Mouse (Mus musculus): ENCODE results near the gene Lhfpl2. TPM values are rescaled to one million over a fixed set of nuclear protein-coding genes. Genes with fewer than 3 reads are reported as not detected.

Gene Lhfpl2
- polyA plus RNA-seq, 1 experiment from 2014 or later, result 22.3 TPM

DNA sequence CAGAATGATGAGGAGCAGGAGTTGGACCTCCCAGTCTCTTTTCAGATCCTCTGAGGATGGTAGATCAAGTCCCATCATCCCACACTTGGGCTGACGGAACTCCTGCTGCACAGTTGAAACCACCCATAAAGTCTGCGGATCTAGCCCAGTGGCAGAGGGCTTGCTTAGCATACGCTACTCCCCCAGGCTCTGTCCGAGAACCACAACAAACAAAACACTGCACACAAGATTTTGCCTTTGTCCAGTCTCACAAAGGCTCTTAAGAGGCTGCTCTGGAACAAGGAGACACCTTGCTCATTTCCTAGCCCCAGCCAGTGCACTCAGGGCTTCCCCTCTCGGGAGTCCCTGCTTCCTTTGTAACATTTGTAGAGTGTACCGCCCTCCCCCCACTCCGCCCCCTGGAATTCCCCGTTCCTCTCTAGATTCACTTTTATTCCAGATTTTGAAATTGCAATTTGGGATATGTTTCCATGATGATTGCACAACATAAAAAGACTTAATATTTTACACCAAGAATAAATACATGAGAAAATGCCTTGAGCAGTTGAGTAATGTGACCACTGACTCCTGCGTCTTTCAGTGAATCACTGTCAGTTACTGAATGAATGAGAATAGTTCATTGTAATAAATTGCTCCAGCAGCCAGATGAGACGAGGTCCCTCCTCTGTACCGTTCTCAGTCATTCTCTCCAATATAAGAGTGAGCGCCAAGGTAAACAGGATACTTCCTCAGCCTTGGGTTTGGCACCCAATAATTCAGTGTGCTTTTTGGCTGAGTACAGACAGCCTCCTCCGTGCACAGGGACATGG is 74.8 kb downstream of the Lhfpl2 start:
- no peak for ATAC-seq (ENCODE audit: low FRiP score, low read depth)
- Histone ChIP-seq H3K9me3 (no peaks in the 10 kb centered on the region), H3K4me3 (no peak overlapping the region), H3K9ac (replicated peaks) (no peak overlapping the region), H3K4me2 (replicated peaks) (no peak overlapping the region), H3K27ac (replicated peaks) (no peak overlapping the region), H3K36me3 (no peaks in the 10 kb centered on the region), H3K27me3 (no peaks in the 10 kb centered on the region), H3K4me1 (0 out of 2 replicates have a peak, but pooled peaks cover 11% of the 10 kb centered on the region)
- 70% methylated on average over 13 of the region's 13 CpGs for WGBS

DNA sequence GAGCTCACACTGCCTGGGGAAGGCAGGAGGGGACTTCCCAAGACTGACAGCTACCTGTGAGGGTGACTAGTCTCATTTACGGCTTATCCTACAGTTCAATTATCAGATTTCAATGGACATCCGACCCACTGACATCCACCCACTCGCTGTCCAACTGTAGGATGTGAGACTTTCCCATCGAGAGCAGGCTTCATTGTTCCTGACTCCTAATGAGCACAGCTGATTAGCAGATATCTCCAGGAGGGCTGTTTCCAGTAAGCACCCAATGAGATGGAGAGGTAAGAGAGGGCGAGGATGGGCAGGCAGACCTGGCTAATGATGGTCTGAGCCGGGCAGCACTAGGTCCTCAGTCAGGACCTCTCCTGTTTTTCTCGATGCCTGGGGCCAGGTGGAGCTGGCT is 77.0 kb downstream of the Lhfpl2 start:
- ATAC-seq (ENCODE audit: low FRiP score, low read depth), result no peak
- H3K4me2 ChIP-seq (replicated peaks), result no peak overlapping the region
- H3K27ac ChIP-seq (replicated peaks), result no peak overlapping the region
- no peaks in the 10 kb centered on the region for H3K27me3 ChIP-seq
- H3K9me3 ChIP-seq, result no peaks in the 10 kb centered on the region
- H3K9ac ChIP-seq (replicated peaks), result no peak overlapping the region
- H3K4me3 ChIP-seq, result no peak overlapping the region
- H3K36me3 ChIP-seq, result no peaks in the 10 kb centered on the region
- WGBS, result 73% methylated on average over 7 of the region's 7 CpGs
- H3K4me1 ChIP-seq, result 0 out of 2 replicates have a peak, but pooled peaks cover 11% of the 10 kb centered on the region

DNA sequence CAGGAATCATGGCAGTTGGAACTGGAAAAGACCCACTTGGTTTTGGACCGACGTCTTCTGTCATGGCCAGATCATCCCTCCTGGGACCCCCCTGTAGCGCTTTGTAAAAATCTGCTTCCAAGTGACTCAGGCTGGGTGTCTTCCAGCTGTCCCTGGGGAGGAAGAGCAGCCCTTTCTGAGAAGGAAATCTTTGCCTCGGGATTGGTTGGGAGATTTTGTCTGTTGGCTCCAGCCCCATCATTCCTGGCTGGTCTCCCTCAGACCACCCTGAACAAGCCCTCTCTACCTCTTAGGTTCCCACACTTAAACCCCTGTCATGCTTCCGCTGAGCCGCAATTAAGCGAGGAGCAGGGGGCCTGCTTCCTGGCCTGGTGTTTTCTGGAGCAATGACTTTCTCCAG is 77.6 kb downstream of the Lhfpl2 start:
- Histone ChIP-seq H3K9ac (replicated peaks) (no peak overlapping the region), H3K4me1 (0 out of 2 replicates have a peak, but pooled peaks cover 12% of the 10 kb centered on the region), H3K9me3 (no peaks in the 10 kb centered on the region), H3K27ac (replicated peaks) (no peak overlapping the region), H3K27me3 (no peaks in the 10 kb centered on the region), H3K4me3 (no peak overlapping the region), H3K36me3 (no peaks in the 10 kb centered on the region), H3K4me2 (replicated peaks) (no peak overlapping the region)
- no peak for ATAC-seq (ENCODE audit: low FRiP score, low read depth)
- WGBS, result 71% methylated on average over 7 of the region's 7 CpGs

DNA sequence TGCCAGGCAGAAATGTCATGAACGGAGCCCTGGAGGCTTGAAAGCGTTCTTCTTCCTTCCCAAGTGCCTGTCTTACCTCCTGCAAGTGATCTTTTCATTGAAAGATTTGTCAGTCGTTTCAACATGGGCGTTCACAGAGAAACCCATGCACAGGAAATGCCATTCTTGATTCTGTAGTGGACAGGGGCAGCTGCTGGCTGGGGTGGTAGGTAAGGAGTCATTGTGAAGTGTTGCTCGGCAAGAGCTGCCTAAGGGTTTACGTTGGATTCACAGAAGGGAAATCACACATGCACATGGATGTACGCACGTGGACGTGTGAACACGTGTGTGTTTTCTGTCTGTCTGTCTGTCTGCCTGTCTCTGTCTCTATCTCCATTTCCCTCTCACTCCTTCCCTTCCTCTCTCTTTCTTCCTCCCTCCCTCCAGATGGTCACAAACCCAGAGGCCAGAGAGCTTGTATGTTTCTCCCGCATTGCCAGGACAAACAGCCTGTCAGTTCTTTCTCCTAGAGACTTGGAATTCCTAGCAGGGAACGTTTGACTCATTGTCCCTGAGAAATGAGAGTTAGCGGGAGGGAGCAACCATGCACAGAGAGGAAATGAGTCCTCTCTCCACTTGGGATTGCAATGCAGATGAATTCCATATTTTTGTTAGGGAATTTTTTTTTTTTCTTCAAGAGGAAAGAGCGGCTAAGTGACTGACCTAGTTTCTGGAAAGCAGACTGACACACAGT is 82.3 kb downstream of the Lhfpl2 start:
- Histone ChIP-seq H3K9ac (replicated peaks) (no peak overlapping the region), H3K27ac (replicated peaks) (no peak overlapping the region), H3K27me3 (0 out of 2 replicates have a peak, but pooled peaks cover 9% of the 10 kb centered on the region), H3K4me2 (replicated peaks) (no peak overlapping the region), H3K36me3 (no peaks in the 10 kb centered on the region), H3K4me3 (no peak overlapping the region), H3K4me1 (peaks cover 17% of the 10 kb centered on the region), H3K9me3 (no peaks in the 10 kb centered on the region)
- WGBS, result 70% methylated on average over 14 of the region's 14 CpGs
- no peak for ATAC-seq (ENCODE audit: low FRiP score, low read depth)

DNA sequence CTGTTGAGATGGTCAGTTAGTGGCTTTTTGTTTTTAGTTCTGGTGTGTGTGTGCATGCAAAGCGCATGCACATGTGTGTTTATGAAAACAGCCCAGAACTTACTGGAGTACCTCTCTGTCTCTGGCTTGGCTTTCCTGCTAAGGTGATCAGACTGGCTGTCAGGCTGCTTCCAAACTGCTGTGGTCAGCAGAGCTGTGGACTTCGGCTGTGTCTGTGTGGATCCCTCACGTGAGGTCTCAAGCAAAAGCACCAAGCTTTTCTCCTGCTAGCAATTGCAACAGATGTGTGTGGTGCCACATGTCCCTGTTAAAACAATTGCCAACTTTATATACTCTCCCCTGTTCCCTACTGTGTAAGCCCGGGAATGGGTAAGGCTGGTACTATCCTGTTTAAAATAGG is 82.8 kb downstream of the Lhfpl2 start:
- Histone ChIP-seq H3K36me3 (no peaks in the 10 kb centered on the region), H3K9me3 (no peaks in the 10 kb centered on the region), H3K4me1 (peaks cover 17% of the 10 kb centered on the region), H3K4me3 (no peak overlapping the region), H3K27me3 (0 out of 2 replicates have a peak, but pooled peaks cover 9% of the 10 kb centered on the region), H3K9ac (replicated peaks) (no peak overlapping the region), H3K4me2 (replicated peaks) (no peak overlapping the region), H3K27ac (replicated peaks) (no peak overlapping the region)
- no peak for ATAC-seq (ENCODE audit: low FRiP score, low read depth)
- 84% methylated on average over 4 of the region's 4 CpGs for WGBS

DNA sequence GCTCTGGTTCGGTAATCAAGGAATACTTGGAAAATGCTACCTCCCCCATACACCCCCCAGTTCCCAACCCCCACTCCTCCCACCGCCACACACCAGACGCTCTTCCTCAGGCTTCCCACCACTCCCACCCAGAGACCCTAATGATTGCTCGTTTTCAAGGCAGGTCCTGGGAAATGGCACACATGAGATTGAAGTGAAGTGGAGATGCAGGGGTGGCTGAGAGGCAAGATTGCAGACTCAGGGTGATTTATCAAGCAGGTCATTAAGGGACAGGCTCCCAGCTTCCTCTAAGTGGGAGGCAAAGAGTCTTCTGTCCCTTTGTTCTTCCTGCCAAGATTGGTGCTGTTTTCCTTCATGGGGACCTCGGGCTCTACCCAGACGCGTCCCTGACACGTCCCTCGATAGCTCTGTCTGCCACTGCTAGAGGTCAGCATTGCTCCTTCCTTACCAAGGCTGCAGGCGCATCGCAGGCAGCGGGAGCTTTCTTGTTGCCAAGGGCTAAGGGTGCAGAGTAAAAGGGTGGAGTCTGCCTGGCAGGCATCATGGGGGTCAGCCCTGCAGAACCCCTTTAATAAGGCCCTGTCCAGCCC is 85.6 kb downstream of the Lhfpl2 start:
- H3K36me3 ChIP-seq, result no peaks in the 10 kb centered on the region
- no peak overlapping the region for H3K4me3 ChIP-seq
- H3K4me2 ChIP-seq (replicated peaks), result no peak overlapping the region
- WGBS, result 21% methylated on average over 12 of the region's 12 CpGs
- H3K27me3 ChIP-seq, result 0 out of 2 replicates have a peak, but pooled peaks cover 9% of the 10 kb centered on the region
- no peaks in the 10 kb centered on the region for H3K9me3 ChIP-seq
- no peak overlapping the region for H3K9ac ChIP-seq (replicated peaks)
- H3K4me1 ChIP-seq, result peaks cover 15% of the 10 kb centered on the region
- ATAC-seq (ENCODE audit: low FRiP score, low read depth), result peak; percentile 57
- H3K27ac ChIP-seq (replicated peaks), result no peak overlapping the region

DNA sequence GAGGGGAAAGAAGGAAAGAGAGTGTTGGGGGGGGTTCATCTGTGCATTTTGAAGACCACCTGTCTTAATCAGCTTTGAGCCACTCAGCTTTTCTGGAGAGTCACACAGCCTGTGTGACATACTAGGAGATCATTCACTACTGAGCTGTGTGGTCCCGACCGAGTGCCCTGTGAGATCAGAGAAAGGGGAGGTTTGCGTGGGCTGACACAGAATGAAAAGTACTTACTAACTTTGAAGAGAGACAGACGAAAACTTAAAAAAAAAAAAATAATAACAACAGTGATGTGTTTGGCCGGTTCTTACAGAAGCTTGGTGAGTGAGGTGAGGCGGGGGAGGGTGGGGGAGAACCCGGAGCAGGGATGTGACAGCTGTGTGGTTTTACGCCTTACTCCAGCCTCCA is 86.9 kb downstream of the Lhfpl2 start:
- Histone ChIP-seq H3K4me1 (peaks cover 15% of the 10 kb centered on the region), H3K27ac (replicated peaks) (no peak overlapping the region), H3K9me3 (no peaks in the 10 kb centered on the region), H3K9ac (replicated peaks) (no peak overlapping the region), H3K4me3 (no peak overlapping the region), H3K36me3 (no peaks in the 10 kb centered on the region), H3K4me2 (replicated peaks) (no peak overlapping the region), H3K27me3 (0 out of 2 replicates have a peak, but pooled peaks cover 9% of the 10 kb centered on the region)
- 76% methylated on average over 8 of the region's 8 CpGs for WGBS
- no peak for ATAC-seq (ENCODE audit: low FRiP score, low read depth)

DNA sequence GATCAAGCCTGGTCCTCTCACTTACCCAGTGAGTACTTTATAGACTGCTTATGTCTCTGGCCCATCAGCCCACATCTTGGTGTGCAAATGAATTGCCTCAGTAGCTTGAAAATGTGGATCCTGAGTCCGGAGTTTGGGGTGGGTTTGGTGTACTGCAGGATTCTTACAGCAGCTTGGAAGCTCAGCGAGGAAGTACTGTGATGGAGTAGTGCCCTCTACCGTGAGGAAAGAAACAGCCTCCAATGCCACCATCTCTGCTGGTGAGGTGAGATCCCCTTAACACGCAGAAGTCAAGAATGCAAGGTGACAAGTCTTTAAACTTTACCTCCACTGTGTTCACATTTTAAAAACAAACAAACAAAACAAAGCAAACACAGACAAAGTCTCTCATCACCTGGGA is 89.7 kb downstream of the Lhfpl2 start:
- Histone ChIP-seq H3K27ac (replicated peaks) (no peak overlapping the region), H3K4me2 (replicated peaks) (no peak overlapping the region), H3K4me1 (peaks cover 18% of the 10 kb centered on the region), H3K4me3 (no peak overlapping the region), H3K9me3 (no peaks in the 10 kb centered on the region), H3K27me3 (0 out of 2 replicates have a peak, but pooled peaks cover 9% of the 10 kb centered on the region), H3K9ac (replicated peaks) (no peak overlapping the region), H3K36me3 (no peaks in the 10 kb centered on the region)
- ATAC-seq (ENCODE audit: low FRiP score, low read depth), result no peak
- WGBS, result 56% methylated on average over 4 of the region's 4 CpGs

DNA sequence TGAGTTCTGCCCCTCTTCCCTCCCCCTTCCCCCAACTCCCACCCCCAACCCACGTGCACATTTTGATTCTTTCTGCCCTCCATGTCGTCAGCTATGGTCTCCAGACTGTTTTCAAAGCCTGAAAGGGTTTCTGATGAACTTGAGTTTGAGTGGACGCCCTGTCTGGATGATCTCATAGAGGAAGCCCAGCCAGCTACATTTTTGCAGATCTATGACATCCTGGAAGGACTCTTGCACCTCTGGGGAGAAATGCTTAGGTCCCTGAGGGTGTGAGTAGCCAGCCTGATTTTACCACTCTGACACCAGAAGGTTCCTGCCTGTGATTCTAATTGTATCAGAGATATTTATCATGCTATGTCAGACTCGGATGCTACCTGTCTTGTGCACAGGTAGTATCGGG is 91.4 kb downstream of the Lhfpl2 start:
- no peak overlapping the region for H3K4me3 ChIP-seq
- 0 out of 2 replicates have a peak, but pooled peaks cover under 1% of the 10 kb centered on the region for H3K27me3 ChIP-seq
- H3K9me3 ChIP-seq, result no peaks in the 10 kb centered on the region
- no peak overlapping the region for H3K9ac ChIP-seq (replicated peaks)
- peaks cover 9% of the 10 kb centered on the region; the same call in 1 of the 2 replicates for H3K4me1 ChIP-seq
- no peak overlapping the region for H3K27ac ChIP-seq (replicated peaks)
- 82% methylated on average over 5 of the region's 5 CpGs for WGBS
- no peaks in the 10 kb centered on the region for H3K36me3 ChIP-seq
- H3K4me2 ChIP-seq (replicated peaks), result no peak overlapping the region
- no peak for ATAC-seq (ENCODE audit: low FRiP score, low read depth)

DNA sequence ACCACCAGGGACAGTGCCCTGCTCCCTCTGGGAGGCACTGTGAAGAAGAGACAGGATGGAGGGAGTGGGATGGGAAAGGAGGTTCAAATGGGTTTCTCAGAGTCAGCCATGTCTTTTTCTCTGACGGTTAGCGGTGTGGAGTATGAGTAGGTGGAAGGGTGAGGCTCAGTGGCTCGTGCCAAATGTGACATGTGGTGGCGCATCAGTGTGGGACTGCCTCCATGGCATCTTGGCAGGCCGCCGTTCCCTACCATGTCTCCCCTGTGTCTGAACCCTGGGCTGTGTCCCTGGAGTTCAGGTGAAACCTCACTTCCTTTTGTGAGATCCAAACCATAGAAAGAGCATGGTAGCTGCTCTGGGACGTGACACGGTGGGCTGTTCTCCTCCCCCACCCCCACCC is 92.2 kb downstream of the Lhfpl2 start:
- 92% methylated on average over 8 of the region's 8 CpGs for WGBS
- Histone ChIP-seq H3K27ac (replicated peaks) (no peak overlapping the region), H3K27me3 (no peaks in the 10 kb centered on the region), H3K36me3 (no peaks in the 10 kb centered on the region), H3K4me3 (no peak overlapping the region), H3K9me3 (no peaks in the 10 kb centered on the region), H3K9ac (replicated peaks) (no peak overlapping the region), H3K4me2 (replicated peaks) (no peak overlapping the region), H3K4me1 (peaks cover 5% of the 10 kb centered on the region; the same call in 1 of the 2 replicates)
- ATAC-seq (ENCODE audit: low FRiP score, low read depth), result peak; percentile 23; the same call in 1 of the 2 replicates

DNA sequence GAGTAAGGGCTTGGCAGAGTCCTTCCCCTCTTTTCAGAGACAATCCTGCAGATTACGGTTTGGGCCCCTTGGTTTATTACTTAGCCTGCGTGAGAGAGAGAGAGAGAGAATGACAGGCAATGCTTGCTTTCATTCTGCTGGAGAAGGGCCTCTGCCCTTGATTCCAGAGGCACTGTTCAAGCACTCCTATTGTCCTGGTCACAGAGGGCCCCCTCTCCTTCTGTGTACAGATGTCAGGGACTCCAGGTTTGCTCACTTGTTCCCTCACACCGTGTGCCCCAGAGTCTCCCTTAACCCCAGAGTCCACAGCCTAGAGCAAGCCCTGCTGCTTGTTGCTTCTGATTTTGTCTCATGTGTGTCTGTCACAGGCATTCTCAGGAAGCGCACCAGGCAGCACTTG is 93.7 kb downstream of the Lhfpl2 start:
- no peak overlapping the region for H3K4me2 ChIP-seq (replicated peaks)
- no peaks in the 10 kb centered on the region for H3K9me3 ChIP-seq
- H3K36me3 ChIP-seq, result no peaks in the 10 kb centered on the region
- no peak overlapping the region for H3K4me3 ChIP-seq
- H3K9ac ChIP-seq (replicated peaks), result no peak overlapping the region
- no peak for ATAC-seq (ENCODE audit: low FRiP score, low read depth)
- H3K27ac ChIP-seq (replicated peaks), result no peak overlapping the region
- 52% methylated on average over 4 of the region's 4 CpGs for WGBS
- H3K4me1 ChIP-seq, result peaks cover 6% of the 10 kb centered on the region
- no peaks in the 10 kb centered on the region for H3K27me3 ChIP-seq

DNA sequence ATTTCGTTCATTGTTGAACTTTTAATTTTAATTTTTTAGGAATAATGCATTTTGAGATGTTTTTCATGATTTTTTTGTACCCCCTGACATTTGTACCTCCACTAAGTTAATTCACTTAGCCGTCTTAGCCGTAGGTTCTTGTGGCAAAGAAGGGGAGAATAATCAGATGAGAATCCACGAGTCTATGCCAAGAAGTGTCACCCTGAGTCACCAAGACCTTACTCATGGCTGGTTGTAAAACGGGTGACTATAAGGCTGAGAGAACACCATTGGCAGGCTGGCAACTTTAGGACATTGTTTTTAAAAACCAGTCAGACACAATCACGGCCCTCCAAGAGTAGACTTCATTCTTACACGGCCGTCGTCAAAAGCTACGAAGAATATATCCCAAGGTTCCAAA is 95.2 kb downstream of the Lhfpl2 start:
- no peak overlapping the region for H3K4me2 ChIP-seq (replicated peaks)
- H3K9ac ChIP-seq (replicated peaks), result no peak overlapping the region
- H3K27me3 ChIP-seq, result no peaks in the 10 kb centered on the region
- peaks cover 7% of the 10 kb centered on the region for H3K4me1 ChIP-seq
- no peak for ATAC-seq (ENCODE audit: low FRiP score, low read depth)
- H3K4me3 ChIP-seq, result no peak overlapping the region
- 96% methylated on average over 10 of the region's 10 CpGs for WGBS
- H3K9me3 ChIP-seq, result no peaks in the 10 kb centered on the region
- H3K27ac ChIP-seq (replicated peaks), result no peak overlapping the region
- no peaks in the 10 kb centered on the region for H3K36me3 ChIP-seq

All from midbrain, embryonic 12.5 days (tissue).